Mouse (Mus musculus) hindbrain, embryonic 11.5 days (tissue): ENCODE measurements around the gene Kazn. TPM values are rescaled to one million over a fixed set of nuclear protein-coding genes. Genes with fewer than 3 reads are reported as not detected.

Experiments
- ATAC-seq: fragments of 200-750 bp; cut with Nextera tagmentation; 2 replicates; pipeline ENCODE4 v1.8.0; 2017; ENCODE audit warnings: mild to moderate bottlenecking, moderate TSS enrichment, moderate library complexity; ENCODE audit not compliant: low FRiP score
- DNase-seq: peaks from one replicate; pipeline ENCODE4 v3.0.0-alpha.2; 2015; ENCODE audit warnings: low spot score
- H3K27ac ChIP-seq: fragments of 300-500 bp; sonication (generic); 2 replicates; pipeline ENCODE4 v1.5.1; 2014; ENCODE audit warnings: mild to moderate bottlenecking, low read depth, low read length
- H3K27me3 ChIP-seq: fragments of 300-500 bp; sonication (generic); 2 replicates; pipeline ENCODE4 v1.6.1; 2014; ENCODE audit warnings: mild to moderate bottlenecking, low read length, moderate library complexity, mixed read lengths; ENCODE audit not compliant: control insufficient read depth, insufficient read depth
- H3K36me3 ChIP-seq: fragments of 300-500 bp; sonication (generic); 2 replicates; pipeline ENCODE4 v1.6.1; 2014; ENCODE audit warnings: mild to moderate bottlenecking, low read length, moderate library complexity, mixed read lengths; ENCODE audit not compliant: control insufficient read depth, insufficient read depth
- H3K4me1 ChIP-seq: fragments of 300-500 bp; sonication (generic); replicated peaks from 2 replicates; pipeline ENCODE4 v1.6.1; 2014; ENCODE audit warnings: low read length, mixed read lengths; ENCODE audit not compliant: control insufficient read depth, insufficient read depth
- H3K4me2 ChIP-seq: fragments of 300-500 bp; sonication (generic); replicated peaks from 2 replicates; pipeline ENCODE4 v1.6.1; 2014; ENCODE audit warnings: mild to moderate bottlenecking, low read depth, low read length
- H3K4me3 ChIP-seq: fragments of 300-500 bp; sonication (generic); 2 replicates; pipeline ENCODE4 v1.5.1; 2014; ENCODE audit warnings: low read depth, low read length
- H3K9ac ChIP-seq: fragments of 300-500 bp; sonication (generic); 2 replicates; pipeline ENCODE4 v1.6.1; 2014; ENCODE audit warnings: low read depth, low read length
- H3K9me3 ChIP-seq: fragments of 300-500 bp; sonication (generic); 2 replicates; pipeline ENCODE4 v1.6.1; 2016; ENCODE audit warnings: low read length; ENCODE audit not compliant: control insufficient read depth
- WGBS: fragments of 180-500 bp; shearing (Covaris S2); extraction: QIAGEN DNeasy Blood & Tissue Kit; methylation state at CpG from one replicate; pipeline ENCODE4 v1.1.7; 2014; 5-methylcytosine and 5-hydroxymethylcytosine counted together
- polyA plus RNA-seq: library from polyadenylated mRNA; unstranded; fragments of >200 nt; fragmentation: Nextera tagmentation; extraction: Ambion mirVana; gene quantifications from 2 replicates; pipeline ENCODE4 v1.2.1, GENCODE M21; 2014

Gene Kazn
- polyA plus RNA-seq, 1 experiment from 2014 or later = 11.8 TPM

DNA sequence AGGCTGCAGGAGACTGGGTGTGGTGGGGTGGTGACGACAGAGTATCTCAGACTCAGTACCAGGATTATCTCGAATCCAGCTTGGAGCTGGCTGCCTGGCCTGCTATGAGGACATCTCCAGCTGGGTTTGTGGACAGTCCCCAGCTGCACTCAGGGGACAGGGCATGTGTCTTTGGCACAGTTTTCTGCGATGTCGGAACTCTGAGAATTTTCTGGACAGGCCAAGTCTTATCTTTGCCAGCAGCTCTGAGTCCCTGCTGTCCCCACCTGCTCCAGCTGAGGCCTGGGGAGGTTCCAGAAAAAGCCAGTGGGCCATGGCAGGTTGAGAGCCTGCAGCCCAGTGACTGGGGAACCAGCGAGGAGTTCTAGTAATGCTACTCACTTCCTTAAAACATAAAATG is 82.7 kb downstream of the Kazn start:
- DNase-seq (no peak), ATAC-seq (no peak)
- no peaks in the 10 kb centered on the region for H3K9me3 ChIP-seq
- H3K36me3 ChIP-seq = no peaks in the 10 kb centered on the region
- H3K4me2 ChIP-seq = no peak overlapping the region
- WGBS = 91% methylated on average over 5 of the region's 5 CpGs
- H3K4me1 ChIP-seq = no peaks in the 10 kb centered on the region
- H3K9ac ChIP-seq = no peak overlapping the region
- H3K27me3 ChIP-seq = no peaks in the 10 kb centered on the region
- no peak overlapping the region for H3K27ac ChIP-seq
- no peak overlapping the region for H3K4me3 ChIP-seq

DNA sequence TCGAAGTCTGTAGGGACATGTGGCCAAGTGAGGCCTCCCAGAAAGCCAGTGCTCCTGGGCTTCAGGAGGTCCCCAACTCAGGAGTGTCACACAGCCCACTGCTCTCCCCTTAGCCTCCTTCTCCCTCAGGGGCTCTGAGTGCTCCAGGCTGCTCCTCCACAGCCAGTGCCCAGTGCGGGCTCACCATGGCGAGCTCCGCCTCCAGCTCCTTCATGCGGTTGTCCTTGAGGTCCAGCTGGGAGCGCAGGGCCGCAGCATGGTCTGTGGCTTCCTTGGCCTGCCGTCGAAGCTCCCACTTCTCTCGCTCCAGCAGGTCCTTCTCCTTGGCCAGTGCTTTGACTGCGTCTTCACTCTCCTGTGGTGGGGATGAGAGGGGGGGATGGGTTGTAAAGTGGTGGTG is 85.0 kb downstream of the Kazn start:
- H3K27ac ChIP-seq = no peak overlapping the region
- ATAC-seq = no peak
- no peak overlapping the region for H3K9ac ChIP-seq
- no peaks in the 10 kb centered on the region for H3K27me3 ChIP-seq
- no peak overlapping the region for H3K4me3 ChIP-seq
- no peaks in the 10 kb centered on the region for H3K36me3 ChIP-seq
- no peaks in the 10 kb centered on the region for H3K4me1 ChIP-seq
- no peak for DNase-seq
- 65% methylated on average over 11 of the region's 11 CpGs for WGBS
- no peaks in the 10 kb centered on the region for H3K9me3 ChIP-seq
- no peak overlapping the region for H3K4me2 ChIP-seq

DNA sequence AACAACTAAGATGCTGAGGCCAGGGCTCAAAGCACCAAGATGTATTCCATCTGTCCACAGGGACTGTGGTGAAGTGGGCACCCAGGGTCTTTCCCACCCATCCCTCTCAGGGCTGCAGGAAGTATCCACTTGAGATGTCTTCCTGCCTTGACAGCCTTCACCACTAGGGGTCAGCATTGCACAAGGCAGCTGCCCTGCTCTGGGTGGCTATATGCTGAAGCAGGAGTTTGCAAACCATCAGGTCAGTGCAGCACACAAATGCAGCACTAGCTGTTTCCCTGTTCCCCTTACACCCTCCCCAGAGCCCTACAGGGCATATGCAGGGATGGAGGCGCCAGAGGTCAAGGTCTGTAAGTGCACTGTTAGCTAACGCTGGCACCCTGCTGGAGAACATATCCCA is 85.7 kb downstream of the Kazn start:
- no peak overlapping the region for H3K9ac ChIP-seq
- ATAC-seq (peak; percentile 78), DNase-seq (peak; percentile 94)
- no peaks in the 10 kb centered on the region for H3K9me3 ChIP-seq
- no peak overlapping the region for H3K27ac ChIP-seq
- 7% methylated on average over 2 of the region's 2 CpGs for WGBS
- no peak overlapping the region for H3K4me3 ChIP-seq
- H3K4me2 ChIP-seq = no peak overlapping the region
- H3K36me3 ChIP-seq = no peaks in the 10 kb centered on the region
- H3K4me1 ChIP-seq = no peaks in the 10 kb centered on the region
- no peaks in the 10 kb centered on the region for H3K27me3 ChIP-seq

DNA sequence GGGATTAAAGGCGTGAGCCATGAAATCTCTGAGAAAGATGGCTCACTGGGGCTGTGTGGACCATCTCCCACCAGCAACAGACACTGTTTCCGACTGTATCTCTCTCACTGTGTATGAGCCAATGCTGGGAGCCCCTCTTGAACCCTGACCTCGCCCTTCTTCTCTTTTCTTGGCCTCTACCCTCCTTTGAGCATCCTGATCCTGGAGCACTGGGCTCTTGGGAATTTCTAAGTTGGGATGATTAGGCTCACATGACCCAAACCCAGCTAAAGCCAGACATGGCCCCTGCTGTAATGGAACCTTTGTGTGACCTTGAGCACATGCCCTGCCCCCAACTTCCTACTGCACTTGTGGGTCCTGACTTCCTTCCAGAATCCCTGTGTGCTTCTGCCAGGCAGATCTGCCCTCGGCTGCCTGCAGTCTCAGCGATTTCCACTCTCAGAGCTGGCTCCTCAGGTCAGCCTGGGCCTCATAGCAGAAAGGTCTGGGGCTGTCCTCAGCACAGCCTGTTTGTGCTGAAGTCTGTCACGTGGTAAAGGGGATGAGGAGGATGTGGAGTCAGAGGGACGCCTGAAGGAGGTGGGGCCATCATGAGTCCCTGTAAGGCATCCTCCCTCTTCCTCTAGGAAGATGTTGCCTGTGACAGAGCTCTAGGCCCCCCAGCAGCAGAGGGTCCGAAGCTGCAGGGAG is 86.3 kb downstream of the Kazn start:
- DNase-seq = no peak
- Histone ChIP-seq H3K4me1 (no peaks in the 10 kb centered on the region), H3K27ac (no peak overlapping the region), H3K9me3 (no peaks in the 10 kb centered on the region), H3K36me3 (no peaks in the 10 kb centered on the region), H3K4me2 (no peak overlapping the region), H3K27me3 (no peaks in the 10 kb centered on the region), H3K4me3 (no peak overlapping the region), H3K9ac (no peak overlapping the region)
- WGBS = 71% methylated on average over 8 of the region's 8 CpGs
- ATAC-seq = 0 out of 2 replicates have a peak, but pooled peaks have one; percentile 6

DNA sequence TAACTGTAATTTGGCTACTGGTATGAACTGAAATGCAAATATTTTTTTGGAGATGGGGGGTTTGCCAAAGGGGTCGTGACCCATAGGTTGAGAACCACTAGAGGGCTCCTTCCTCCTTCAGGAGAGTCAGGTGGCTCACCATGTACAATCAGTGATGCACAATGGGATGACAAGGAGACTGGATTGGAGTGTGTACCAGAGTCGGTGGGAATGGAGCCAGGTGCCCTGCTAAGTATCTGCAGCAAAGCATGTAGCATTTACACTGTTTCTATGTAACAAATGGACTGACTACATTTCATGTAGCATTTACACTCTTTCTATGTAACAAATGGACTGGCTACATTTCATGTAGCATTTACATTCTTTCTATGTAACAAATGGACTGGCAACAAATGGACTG is 89.1 kb downstream of the Kazn start:
- no peak for ATAC-seq
- DNase-seq = no peak
- Histone ChIP-seq H3K27ac (no peak overlapping the region), H3K4me2 (no peak overlapping the region), H3K9me3 (no peaks in the 10 kb centered on the region), H3K4me1 (no peaks in the 10 kb centered on the region), H3K27me3 (no peaks in the 10 kb centered on the region), H3K4me3 (no peak overlapping the region), H3K36me3 (0 out of 2 replicates have a peak, but pooled peaks cover 3% of the 10 kb centered on the region), H3K9ac (no peak overlapping the region)
- 85% methylated on average over 2 of the region's 2 CpGs for WGBS

DNA sequence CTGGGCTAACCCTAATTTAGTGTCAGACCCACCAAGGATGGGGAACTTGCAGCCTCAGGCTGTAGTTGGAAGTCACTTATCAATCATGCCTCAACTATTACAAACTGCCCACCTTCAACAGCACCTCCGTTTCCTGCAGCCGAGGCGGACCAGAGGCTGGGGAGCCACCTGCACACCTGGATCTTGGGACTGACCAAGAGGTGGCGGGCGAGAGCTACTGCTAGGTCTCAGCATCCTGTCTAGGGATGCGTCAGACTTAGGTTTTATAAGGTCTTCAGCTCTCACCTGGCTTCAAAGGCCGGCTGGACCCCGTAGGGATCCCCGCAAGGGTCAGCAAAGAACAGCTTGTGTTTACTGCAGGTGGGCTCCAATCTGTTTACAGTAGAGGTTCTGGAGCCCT is 90.0 kb downstream of the Kazn start:
- DNase-seq (no peak), ATAC-seq (no peak)
- Histone ChIP-seq H3K36me3 (0 out of 2 replicates have a peak, but pooled peaks cover 3% of the 10 kb centered on the region), H3K4me2 (no peak overlapping the region), H3K27ac (no peak overlapping the region), H3K4me3 (no peak overlapping the region), H3K9me3 (no peaks in the 10 kb centered on the region), H3K27me3 (no peaks in the 10 kb centered on the region), H3K9ac (no peak overlapping the region), H3K4me1 (no peaks in the 10 kb centered on the region)
- 77% methylated on average over 9 of the region's 9 CpGs for WGBS

DNA sequence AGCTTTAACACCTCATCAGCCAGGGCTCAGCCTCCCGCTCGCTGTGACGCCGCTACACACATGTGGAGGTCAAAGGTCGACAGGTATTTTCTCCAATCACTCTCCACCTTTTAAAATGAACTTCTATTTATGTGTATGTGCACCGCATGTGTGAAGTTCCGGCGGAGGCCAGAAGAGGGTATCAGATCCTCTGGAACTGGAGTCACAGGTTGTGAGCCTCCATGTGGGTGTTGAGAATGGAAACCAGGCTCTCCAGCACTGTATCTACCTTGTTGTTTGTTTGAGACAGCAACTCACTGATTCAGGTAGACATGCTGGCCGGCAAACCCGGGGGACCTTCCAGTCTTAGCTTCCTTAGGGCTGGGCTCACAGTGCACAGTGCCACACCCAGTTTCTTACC is 91.5 kb downstream of the Kazn start:
- no peaks in the 10 kb centered on the region for H3K27me3 ChIP-seq
- 0 out of 2 replicates have a peak, but pooled peaks cover 3% of the 10 kb centered on the region for H3K36me3 ChIP-seq
- no peaks in the 10 kb centered on the region for H3K4me1 ChIP-seq
- no peak overlapping the region for H3K9ac ChIP-seq
- 96% methylated on average over 10 of the region's 10 CpGs for WGBS
- H3K27ac ChIP-seq = no peak overlapping the region
- no peak for ATAC-seq
- no peaks in the 10 kb centered on the region for H3K9me3 ChIP-seq
- H3K4me2 ChIP-seq = no peak overlapping the region
- H3K4me3 ChIP-seq = no peak overlapping the region
- no peak for DNase-seq

DNA sequence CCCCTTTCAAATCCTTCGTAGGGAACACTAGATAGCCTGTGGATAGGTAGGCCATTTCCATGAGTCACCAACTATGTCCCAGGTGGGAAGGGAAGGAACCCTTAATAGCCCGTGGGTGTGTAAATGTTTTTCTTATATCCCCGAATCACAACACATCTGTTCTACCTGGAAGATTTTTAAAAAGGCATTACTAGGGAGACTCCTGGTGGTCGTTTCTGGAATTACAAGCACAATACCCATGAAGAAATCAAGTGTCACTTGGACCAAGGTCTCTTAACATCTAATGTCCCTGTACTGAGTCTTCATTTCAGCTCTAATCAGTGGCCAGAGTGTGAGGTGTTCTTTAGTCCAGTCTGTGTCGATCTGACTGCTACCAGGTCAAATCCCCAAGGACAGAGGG is 95.1 kb downstream of the Kazn start:
- H3K36me3 ChIP-seq = 0 out of 2 replicates have a peak, but pooled peaks cover 3% of the 10 kb centered on the region
- DNase-seq = peak; percentile 60
- H3K4me2 ChIP-seq = no peak overlapping the region
- no peak overlapping the region for H3K9ac ChIP-seq
- H3K9me3 ChIP-seq = no peaks in the 10 kb centered on the region
- no peaks in the 10 kb centered on the region for H3K27me3 ChIP-seq
- no peak for ATAC-seq
- H3K4me1 ChIP-seq = no peaks in the 10 kb centered on the region
- no peak overlapping the region for H3K27ac ChIP-seq
- 48% methylated on average over 5 of the region's 5 CpGs for WGBS
- H3K4me3 ChIP-seq = no peak overlapping the region

DNA sequence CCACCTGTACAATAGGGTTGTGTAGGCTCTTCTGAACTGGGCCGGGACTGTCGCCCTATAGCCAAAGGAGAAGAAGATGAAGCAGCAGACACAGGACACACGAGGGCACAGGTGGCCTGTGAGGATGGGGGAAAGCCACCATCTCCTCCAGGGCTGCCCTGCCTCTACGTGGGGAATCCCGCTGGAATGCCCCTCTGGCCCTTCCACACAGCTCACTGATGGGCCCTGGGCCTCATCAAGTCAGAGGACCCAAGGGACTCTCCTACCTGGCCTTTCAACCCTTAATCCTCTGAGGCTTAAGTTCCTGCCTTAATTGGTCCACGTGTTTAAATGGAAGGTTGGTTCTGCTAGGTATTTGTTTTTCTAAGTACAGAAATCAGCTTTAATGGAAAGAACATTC is 95.9 kb downstream of the Kazn start:
- H3K27ac ChIP-seq = no peak overlapping the region
- 0 out of 2 replicates have a peak, but pooled peaks cover 3% of the 10 kb centered on the region for H3K36me3 ChIP-seq
- no peak overlapping the region for H3K4me2 ChIP-seq
- WGBS = 82% methylated on average over 6 of the region's 6 CpGs
- no peaks in the 10 kb centered on the region for H3K27me3 ChIP-seq
- DNase-seq (no peak), ATAC-seq (no peak)
- H3K4me3 ChIP-seq = no peak overlapping the region
- H3K9ac ChIP-seq = no peak overlapping the region
- peaks cover 7% of the 10 kb centered on the region for H3K4me1 ChIP-seq
- H3K9me3 ChIP-seq = no peaks in the 10 kb centered on the region
